Mouse (Mus musculus) mature B cell (primary cell): ENCODE data around the gene Trip4.

Experiments used
- in situ Hi-C: fragments of 300-500 bp; cut with MboI; formaldehyde crosslinking; loops from 2 replicates; pipeline ENCODE4 v1.14.3; 2019

Trip4 gene

GRCm38 (mm10) chr9:65908394-65909300 lies at the start of gene Trip4, which contains the start of gene Csnk1g1:
Gene Trip4 (minus strand): TSS chr9:65908794.
Gene Csnk1g1 (plus strand): TSS chr9:65908924.
- in situ Hi-C loops = no loop called here

GRCm38 (mm10) chr9:65951082-65951587 lies 42.5 kb upstream of the Trip4 start:
- in situ Hi-C loops = no loop called here

GRCm38 (mm10) chr9:65937566-65937965 lies 29.0 kb upstream of the Trip4 start:
- in situ Hi-C loops = no loop called here

GRCm38 (mm10) chr9:65929826-65930225 lies 21.2 kb upstream of the Trip4 start:
- in situ Hi-C loops = no loop called here

GRCm38 (mm10) chr9:65928456-65928855 lies 19.9 kb upstream of the Trip4 start:
- in situ Hi-C loops = no loop called here

GRCm38 (mm10) chr9:65917015-65917414 lies 8.4 kb upstream of the Trip4 start:
- in situ Hi-C loops = no loop called here

- in situ Hi-C loops = no loop called here
These were observed 5.4 kb upstream of the Trip4 start for GRCm38 (mm10) chr9:65913976-65914375.

GRCm38 (mm10) chr9:65909837-65910236 lies 1.2 kb upstream of the Trip4 start:
- in situ Hi-C loops = no loop called here

GRCm38 (mm10) chr9:65909301-65909801 lies 757 bp upstream of the Trip4 start:
- in situ Hi-C loops = no loop called here

- in situ Hi-C loops = no loop called here
These were observed 5.2 kb downstream of the Trip4 start for GRCm38 (mm10) chr9:65903419-65903818.

GRCm38 (mm10) chr9:65902879-65903278 lies 5.7 kb downstream of the Trip4 start:
- in situ Hi-C loops = no loop called here

GRCm38 (mm10) chr9:65896977-65897376 lies 11.6 kb downstream of the Trip4 start:
- in situ Hi-C loops = no loop called here

- in situ Hi-C loops = no loop called here
These were observed 17.5 kb downstream of the Trip4 start for GRCm38 (mm10) chr9:65891126-65891525.

- in situ Hi-C loops = no loop called here
These were observed 18.4 kb downstream of the Trip4 start, which contains the start of gene Pclaf for GRCm38 (mm10) chr9:65890143-65890628. Gene Pclaf (plus strand): TSS chr9:65890237.

GRCm38 (mm10) chr9:65884564-65885315 lies 23.9 kb downstream of the Trip4 start:
- in situ Hi-C loops = no loop called here

- in situ Hi-C loops = no loop called here
These were observed 48.9 kb downstream of the Trip4 start for GRCm38 (mm10) chr9:65859656-65860055.

GRCm38 (mm10) chr9:65850203-65850602 lies 58.4 kb downstream of the Trip4 start:
- in situ Hi-C loops = no loop called here

- in situ Hi-C loops = no loop called here
These were observed 60.4 kb downstream of the Trip4 start for GRCm38 (mm10) chr9:65848154-65848553.

- in situ Hi-C loops = no loop called here
These were observed 64.0 kb downstream of the Trip4 start for GRCm38 (mm10) chr9:65844421-65845165.

GRCm38 (mm10) chr9:65839841-65840240 lies 68.8 kb downstream of the Trip4 start:
- in situ Hi-C loops = no loop called here

- in situ Hi-C loops = no loop called here
These were observed 71.7 kb downstream of the Trip4 start for GRCm38 (mm10) chr9:65836916-65837315.
